Mouse (Mus musculus) hindbrain, embryonic 12.5 days (tissue): ENCODE data around the gene Rarg. TPM values are rescaled to one million over a fixed set of nuclear protein-coding genes. Genes with fewer than 3 reads are reported as not detected.

ENCODE experiments used
- ATAC-seq: fragments of 200-750 bp; cut with Nextera tagmentation; 2 replicates; pipeline ENCODE4 v1.8.0; 2017; ENCODE audit warnings: moderate TSS enrichment; ENCODE audit not compliant: low FRiP score
- H3K27ac ChIP-seq: fragments of 300-500 bp; sonication (generic); 2 replicates; pipeline ENCODE4 v1.5.1; 2016; ENCODE audit warnings: mild to moderate bottlenecking
- H3K27me3 ChIP-seq: fragments of 300-500 bp; sonication (generic); 2 replicates; pipeline ENCODE4 v1.6.1; 2016; ENCODE audit warnings: mild to moderate bottlenecking
- H3K36me3 ChIP-seq: fragments of 300-500 bp; sonication (generic); 2 replicates; pipeline ENCODE4 v1.6.1; 2016; ENCODE audit warnings: mild to moderate bottlenecking
- H3K4me1 ChIP-seq: fragments of 300-500 bp; sonication (generic); 2 replicates; pipeline ENCODE4 v1.6.1; 2016
- H3K4me2 ChIP-seq: fragments of 300-500 bp; sonication (generic); replicated peaks from 2 replicates; pipeline ENCODE4 v1.6.1; 2016; ENCODE audit warnings: mild to moderate bottlenecking
- H3K4me3 ChIP-seq: fragments of 300-500 bp; sonication (generic); 2 replicates; pipeline ENCODE4 v1.5.1; 2016; ENCODE audit warnings: mild to moderate bottlenecking
- H3K9ac ChIP-seq: fragments of 300-500 bp; sonication (generic); 2 replicates; pipeline ENCODE4 v1.6.1; 2016; ENCODE audit warnings: mild to moderate bottlenecking, moderate library complexity
- H3K9me3 ChIP-seq: fragments of 300-500 bp; sonication (generic); replicated peaks from 2 replicates; pipeline ENCODE4 v1.6.1; 2016; ENCODE audit warnings: mild to moderate bottlenecking
- WGBS: fragments of 180-500 bp; shearing (Covaris S2); methylation state at CpG from one replicate; pipeline ENCODE4 v1.1.7; 2016; 5-methylcytosine and 5-hydroxymethylcytosine counted together
- polyA plus RNA-seq: library from polyadenylated mRNA; unstranded; fragments of >200 nt; fragmentation: Nextera tagmentation; extraction: Ambion mirVana; gene quantifications from 2 replicates; pipeline ENCODE4 v1.2.1, GENCODE M21; 2016

Gene Rarg
- polyA plus RNA-seq, 1 experiment from 2014 or later, result 42.2 TPM

DNA sequence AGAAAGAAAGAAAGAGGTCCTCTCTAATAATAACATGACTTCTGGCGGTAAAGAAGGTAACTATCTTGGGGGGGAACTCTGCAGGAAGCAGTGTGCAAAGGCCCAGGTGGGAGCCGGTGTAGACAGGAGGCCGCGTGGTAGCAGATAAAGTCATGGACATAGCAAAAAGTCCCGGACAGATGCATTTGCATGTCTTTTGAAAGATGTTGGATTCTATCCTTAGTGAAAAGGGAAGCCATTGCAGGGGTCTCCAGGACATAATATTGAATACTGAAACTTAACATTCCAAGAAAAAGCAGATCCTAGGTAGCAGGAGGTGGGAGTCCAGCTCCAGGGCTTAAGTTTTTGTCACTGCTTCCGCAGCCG lies 21.4 kb upstream of the Rarg start:
- H3K36me3 ChIP-seq, result peaks cover 23% of the 10 kb centered on the region
- H3K4me2 ChIP-seq, result peak overlapping the region; percentile 89
- peak; percentile 11; the same call in 1 of the 2 replicates for ATAC-seq
- peaks cover 14% of the 10 kb centered on the region for H3K4me1 ChIP-seq
- WGBS, result 32% methylated on average over 7 of the region's 7 CpGs
- H3K9ac ChIP-seq, result peak overlapping the region; percentile 63
- H3K27me3 ChIP-seq, result no peaks in the 10 kb centered on the region
- H3K4me3 ChIP-seq, result peak overlapping the region; percentile 65
- H3K9me3 ChIP-seq, result no peaks in the 10 kb centered on the region
- H3K27ac ChIP-seq, result peak overlapping the region; percentile 80

DNA sequence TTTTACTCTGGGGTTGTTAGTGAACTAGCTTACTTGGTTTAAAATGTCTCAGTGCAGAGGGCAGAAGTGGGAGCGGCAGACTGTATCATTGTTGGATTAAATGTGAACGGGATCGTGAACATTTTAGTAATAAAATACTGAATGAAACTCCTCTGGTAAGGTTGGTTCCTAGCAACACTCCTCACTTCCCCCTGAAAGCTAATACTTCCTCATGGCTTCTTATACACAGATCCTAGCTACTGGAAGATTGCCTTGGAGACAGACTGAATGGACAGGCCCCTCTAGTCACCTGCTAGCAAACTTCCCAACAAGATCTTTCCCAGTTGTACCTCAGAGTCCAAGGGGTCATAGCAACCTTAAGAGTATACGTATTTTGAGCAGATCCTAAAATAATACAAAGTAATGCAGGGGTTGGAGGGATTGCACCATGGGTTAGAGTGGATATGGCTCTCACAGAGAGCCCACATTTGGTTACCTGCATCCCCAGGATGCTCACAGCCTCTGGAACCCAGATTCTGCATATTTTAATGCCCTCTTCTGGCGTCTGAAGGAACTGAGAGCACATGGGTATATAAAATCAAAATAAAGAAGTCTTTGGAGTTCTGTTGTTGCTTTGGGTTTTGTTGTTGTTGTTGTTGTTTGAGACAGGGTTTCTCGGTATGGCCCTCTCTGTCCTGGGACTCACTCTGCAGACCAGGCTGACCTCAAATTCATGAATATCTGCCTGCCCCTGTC lies 16.8 kb upstream of the Rarg start:
- Histone ChIP-seq H3K27ac (no peak overlapping the region), H3K9me3 (no peaks in the 10 kb centered on the region), H3K4me3 (no peak overlapping the region), H3K36me3 (no peaks in the 10 kb centered on the region), H3K4me1 (peaks cover 12% of the 10 kb centered on the region), H3K27me3 (peaks cover 21% of the 10 kb centered on the region), H3K9ac (no peak overlapping the region), H3K4me2 (no peak overlapping the region)
- WGBS, result 72% methylated on average over 6 of the region's 6 CpGs
- ATAC-seq, result no peak

DNA sequence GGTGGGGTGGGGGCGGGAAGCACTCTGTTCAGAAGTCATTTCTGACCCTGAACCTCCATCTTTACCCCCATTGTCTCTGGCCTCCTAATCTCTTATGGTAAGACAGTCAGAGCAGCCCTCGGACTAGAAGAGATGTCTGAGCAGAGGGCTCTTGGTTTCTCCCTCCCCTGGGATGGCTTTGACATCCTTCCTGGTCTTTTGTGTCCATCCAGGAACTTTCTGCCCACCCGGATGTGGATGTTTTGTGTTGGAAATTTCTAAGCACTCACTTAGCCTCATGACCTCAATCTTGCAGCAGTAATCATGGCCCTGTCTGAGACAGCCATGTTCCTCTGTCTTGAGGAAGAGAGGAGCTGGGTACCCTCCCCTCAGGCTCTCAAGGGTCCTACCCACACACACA lies 14.1 kb upstream of the Rarg start:
- Histone ChIP-seq H3K9me3 (no peaks in the 10 kb centered on the region), H3K36me3 (no peaks in the 10 kb centered on the region), H3K4me1 (peaks cover 8% of the 10 kb centered on the region), H3K27ac (no peak overlapping the region), H3K4me3 (no peak overlapping the region), H3K27me3 (peaks cover 21% of the 10 kb centered on the region), H3K4me2 (no peak overlapping the region), H3K9ac (no peak overlapping the region)
- ATAC-seq, result no peak
- WGBS, result 22% methylated on average over 3 of the region's 3 CpGs

DNA sequence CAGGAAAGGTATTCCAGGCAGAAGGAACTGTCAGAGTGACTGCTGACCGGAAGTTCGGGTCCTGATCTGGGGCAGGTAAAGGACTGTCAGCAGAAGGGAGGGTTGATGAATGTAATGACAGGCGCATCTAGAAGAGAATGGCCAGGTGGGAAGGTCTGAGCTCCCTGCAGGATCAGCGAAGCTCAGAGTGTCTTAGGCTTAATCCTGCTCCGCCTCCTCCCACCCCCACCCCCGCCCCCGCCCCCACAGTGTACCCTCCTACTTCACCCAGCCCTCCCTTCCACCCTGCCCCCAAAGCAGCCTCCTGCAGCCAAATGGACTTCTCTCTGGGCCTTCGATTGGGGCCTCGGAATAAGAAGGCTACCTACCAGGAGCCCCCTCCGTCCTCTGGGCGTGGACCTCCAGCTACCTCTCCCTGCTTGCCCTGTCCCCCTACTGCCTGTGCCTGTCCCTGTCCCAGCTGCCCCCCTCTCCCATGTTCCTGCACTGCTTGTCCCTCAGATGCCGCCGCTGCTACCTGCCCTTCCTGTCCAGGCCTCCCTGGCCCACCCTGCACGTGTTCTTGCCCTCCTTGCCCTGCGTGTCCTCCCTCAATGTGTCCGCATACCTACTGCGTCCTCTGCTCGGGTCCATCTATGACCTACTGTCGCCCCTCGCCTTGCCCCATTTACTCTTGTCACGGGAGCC lies 13.1 kb upstream of the Rarg start, which contains the start of gene Gm9918:
Gene Gm9918, plus strand, starts transcription at position 290 of the 687 bp plus-strand sequence.
- 10% methylated on average over 19 of the region's 21 CpGs for WGBS
- Histone ChIP-seq H3K27ac (no peak within 1 kb of the TSS), H3K4me1 (peaks cover 8% of the 10 kb centered on the region), H3K4me2 (peak within 1 kb of the TSS; percentile 43), H3K9me3 (no peaks in the 10 kb centered on the region), H3K27me3 (peaks cover 21% of the 10 kb centered on the region), H3K4me3 (peak within 1 kb of the TSS; percentile 21), H3K9ac (no peak within 1 kb of the TSS), H3K36me3 (no peaks in the 10 kb centered on the region)
- no peak for ATAC-seq

DNA sequence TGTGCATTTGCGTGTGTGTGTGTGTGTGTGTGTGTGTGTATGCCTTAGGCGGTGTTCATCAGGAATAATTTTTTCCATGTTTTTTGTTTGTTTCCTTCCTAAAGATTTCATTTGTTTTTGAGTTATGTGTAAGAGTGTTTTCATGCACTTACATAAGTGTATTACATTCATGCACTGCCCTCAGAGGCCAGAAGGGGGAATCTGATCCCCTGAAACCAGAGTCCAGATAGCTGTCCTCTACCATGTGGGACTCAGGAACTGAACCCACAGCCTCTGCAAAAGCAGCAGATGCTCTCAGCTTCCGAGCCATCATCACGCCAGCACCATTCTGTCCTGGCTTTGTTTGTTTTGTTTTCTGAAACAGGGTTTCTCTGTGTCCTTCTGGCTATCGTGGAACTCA lies 8.2 kb upstream of the Rarg start:
- Histone ChIP-seq H3K27me3 (peaks cover 28% of the 10 kb centered on the region), H3K9me3 (no peaks in the 10 kb centered on the region), H3K9ac (no peak overlapping the region), H3K36me3 (no peaks in the 10 kb centered on the region), H3K4me3 (no peak overlapping the region), H3K4me2 (no peak overlapping the region), H3K4me1 (peaks cover 4% of the 10 kb centered on the region), H3K27ac (no peak overlapping the region)
- no peak for ATAC-seq
- 93% methylated on average over 5 of the region's 5 CpGs for WGBS

DNA sequence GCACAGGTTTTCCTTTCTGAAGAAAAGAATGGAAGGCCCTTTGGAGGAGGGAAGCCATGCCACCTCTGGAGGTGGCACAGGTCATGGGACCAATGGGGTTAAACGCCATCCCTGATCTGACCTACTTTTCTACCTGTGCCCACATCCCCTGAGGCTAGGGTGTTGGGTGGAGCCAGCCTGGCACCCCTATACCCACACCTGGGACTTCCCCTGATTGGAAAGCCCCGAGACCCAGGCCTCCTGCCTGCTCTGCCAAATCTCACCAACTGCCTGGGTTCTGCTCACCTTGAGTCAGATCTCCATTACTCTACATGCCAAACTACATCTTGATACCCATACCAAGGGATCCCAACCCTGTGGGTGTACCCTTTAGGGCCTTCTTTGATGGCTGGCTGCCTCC lies 5.7 kb upstream of the Rarg start:
- H3K36me3 ChIP-seq, result no peaks in the 10 kb centered on the region
- H3K27me3 ChIP-seq, result peaks cover 38% of the 10 kb centered on the region
- H3K9ac ChIP-seq, result no peak overlapping the region
- no peak overlapping the region for H3K4me3 ChIP-seq
- no peak for ATAC-seq
- no peak overlapping the region for H3K4me2 ChIP-seq
- H3K4me1 ChIP-seq, result peaks cover 10% of the 10 kb centered on the region
- no peaks in the 10 kb centered on the region for H3K9me3 ChIP-seq
- 89% methylated on average over 2 of the region's 2 CpGs for WGBS
- H3K27ac ChIP-seq, result no peak overlapping the region

DNA sequence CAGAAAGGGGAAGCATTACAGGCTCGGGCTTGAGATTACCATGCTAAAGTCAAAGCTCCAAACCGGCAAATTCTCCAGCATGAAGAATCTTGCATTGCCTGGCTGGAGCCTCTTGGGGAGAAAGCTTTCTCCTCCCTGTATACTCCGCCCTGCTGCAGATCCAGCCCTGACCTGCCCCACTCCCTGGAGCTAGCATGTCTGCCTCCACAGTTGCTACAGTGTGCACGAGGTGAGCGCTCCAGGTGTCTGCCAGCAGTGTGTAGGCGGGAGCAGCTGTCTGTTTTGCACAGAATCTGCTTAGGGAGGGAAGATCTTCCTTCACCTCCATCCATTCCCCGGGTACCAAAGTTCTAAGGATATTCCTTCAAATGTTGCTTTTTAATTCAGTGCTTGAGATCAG lies 5.3 kb upstream of the Rarg start:
- H3K9me3 ChIP-seq, result no peaks in the 10 kb centered on the region
- no peak overlapping the region for H3K27ac ChIP-seq
- no peak overlapping the region for H3K4me3 ChIP-seq
- no peak overlapping the region for H3K9ac ChIP-seq
- H3K27me3 ChIP-seq, result peaks cover 43% of the 10 kb centered on the region
- ATAC-seq, result no peak
- 52% methylated on average over 7 of the region's 7 CpGs for WGBS
- no peak overlapping the region for H3K4me2 ChIP-seq
- H3K36me3 ChIP-seq, result no peaks in the 10 kb centered on the region
- peaks cover 15% of the 10 kb centered on the region for H3K4me1 ChIP-seq

DNA sequence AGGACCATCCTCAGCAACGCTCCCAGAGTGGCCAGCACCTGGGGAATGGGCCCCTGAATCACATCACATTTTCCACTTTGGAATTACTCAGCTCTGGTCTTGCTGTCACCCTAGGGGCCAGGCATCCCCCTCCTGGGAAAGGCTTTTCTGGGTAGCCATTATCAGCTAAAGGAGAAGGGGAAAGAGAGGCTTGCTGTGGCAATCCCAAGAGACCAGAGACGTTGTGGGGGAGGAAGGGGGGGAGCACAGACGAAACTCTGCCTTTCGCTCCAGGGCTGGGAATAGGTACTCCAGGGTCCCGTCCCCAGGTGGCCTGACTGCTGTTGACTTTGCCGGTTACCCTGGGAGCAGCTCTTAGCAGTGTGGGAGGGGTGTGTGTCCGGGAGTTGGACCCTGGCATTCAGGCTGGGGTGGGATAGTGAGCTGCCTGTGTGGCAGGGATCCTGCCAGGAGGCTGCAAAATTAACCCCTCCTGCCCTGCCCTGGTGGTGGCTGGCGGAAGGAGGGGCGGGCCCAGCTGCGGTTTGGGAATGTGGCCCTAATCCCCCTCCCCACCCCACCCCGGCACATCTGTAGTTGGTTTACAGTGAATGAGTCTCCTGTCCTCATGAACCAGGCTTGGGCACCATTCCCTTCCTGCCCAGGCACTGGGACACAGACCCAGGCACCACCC lies 1.4 kb upstream of the Rarg start:
- Histone ChIP-seq H3K27me3 (peaks cover 76% of the 10 kb centered on the region), H3K9me3 (no peaks in the 10 kb centered on the region), H3K36me3 (no peaks in the 10 kb centered on the region), H3K4me1 (peaks cover 29% of the 10 kb centered on the region), H3K4me3 (no peak overlapping the region), H3K4me2 (peak overlapping the region; percentile 91; the same call in 1 of the 2 replicates), H3K27ac (peak overlapping the region; percentile 83; the same call in 1 of the 2 replicates), H3K9ac (no peak overlapping the region)
- 11% methylated on average over 11 of the region's 11 CpGs for WGBS
- ATAC-seq, result no peak

DNA sequence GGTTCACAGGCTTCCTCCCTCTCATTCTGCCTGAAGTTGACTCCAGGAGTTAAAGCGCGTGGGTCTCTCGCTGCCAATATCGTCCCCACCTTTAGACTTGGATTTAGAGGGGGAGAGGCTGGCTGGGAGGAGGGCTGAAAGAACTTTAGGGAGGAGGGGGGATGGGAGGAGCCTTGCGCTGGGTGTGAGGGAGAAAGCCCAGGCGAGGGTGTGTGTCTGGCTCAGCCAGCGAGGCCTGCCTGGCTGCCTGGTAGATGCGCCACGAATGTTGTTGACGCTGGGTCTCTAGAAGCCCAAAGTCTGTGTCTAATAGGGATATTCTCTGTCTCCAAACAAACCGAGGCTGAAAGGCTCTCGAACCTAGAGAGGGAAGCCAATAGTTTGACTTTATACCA lies 756 bp upstream of the Rarg start:
- Histone ChIP-seq H3K9ac (no peak overlapping the region), H3K4me3 (peak overlapping the region; percentile 56), H3K4me1 (peaks cover 29% of the 10 kb centered on the region), H3K9me3 (no peaks in the 10 kb centered on the region), H3K27ac (peak overlapping the region; percentile 83), H3K36me3 (no peaks in the 10 kb centered on the region), H3K4me2 (peak overlapping the region; percentile 91), H3K27me3 (peaks cover 71% of the 10 kb centered on the region)
- no peak for ATAC-seq
- WGBS, result 5% methylated on average over 12 of the region's 12 CpGs

DNA sequence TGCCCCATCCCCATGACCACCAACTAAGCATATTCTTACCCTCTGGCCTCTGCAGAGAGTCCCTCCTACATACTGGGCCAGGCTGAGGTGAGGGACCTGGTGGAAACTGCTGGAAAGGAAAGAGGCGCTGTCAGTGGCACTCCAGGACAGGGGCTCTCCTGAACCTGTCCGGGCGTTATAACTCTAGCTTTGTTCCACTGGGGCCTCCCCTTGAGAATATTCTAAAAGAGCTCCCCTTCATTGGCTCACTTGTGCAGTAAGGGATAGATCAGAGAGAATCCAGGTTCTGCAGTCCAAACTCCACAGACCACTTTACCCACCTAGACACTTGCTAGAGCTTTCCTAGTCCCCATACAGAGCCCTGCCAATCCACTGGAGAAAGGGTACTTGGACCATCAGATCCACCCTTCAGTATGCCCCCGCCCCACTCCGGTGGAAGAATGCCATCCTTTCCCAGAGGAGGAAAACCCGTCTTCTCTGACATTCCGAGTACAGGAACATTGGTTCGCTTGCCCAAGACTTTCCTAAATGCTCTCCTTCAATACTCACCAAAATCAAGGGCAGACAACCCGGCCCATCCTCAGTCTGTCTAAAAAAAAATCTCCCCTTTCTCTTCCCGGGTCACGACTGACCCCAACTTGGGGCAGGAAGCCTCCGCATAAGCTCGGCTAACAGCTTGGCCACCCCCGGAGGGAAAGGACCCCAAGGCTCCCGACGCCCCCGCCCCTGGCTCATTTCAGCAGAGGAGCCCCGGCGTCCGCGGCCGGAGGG lies 701 bp downstream of the Rarg start:
- H3K27me3 ChIP-seq, result peaks cover 76% of the 10 kb centered on the region
- WGBS, result 6% methylated on average over 22 of the region's 22 CpGs
- peak overlapping the region; percentile 75 for H3K9ac ChIP-seq
- no peak for ATAC-seq
- no peaks in the 10 kb centered on the region for H3K36me3 ChIP-seq
- H3K4me3 ChIP-seq, result peak overlapping the region; percentile 56
- peak overlapping the region; percentile 83 for H3K27ac ChIP-seq
- peak overlapping the region; percentile 91 for H3K4me2 ChIP-seq
- H3K4me1 ChIP-seq, result peaks cover 29% of the 10 kb centered on the region
- no peaks in the 10 kb centered on the region for H3K9me3 ChIP-seq

DNA sequence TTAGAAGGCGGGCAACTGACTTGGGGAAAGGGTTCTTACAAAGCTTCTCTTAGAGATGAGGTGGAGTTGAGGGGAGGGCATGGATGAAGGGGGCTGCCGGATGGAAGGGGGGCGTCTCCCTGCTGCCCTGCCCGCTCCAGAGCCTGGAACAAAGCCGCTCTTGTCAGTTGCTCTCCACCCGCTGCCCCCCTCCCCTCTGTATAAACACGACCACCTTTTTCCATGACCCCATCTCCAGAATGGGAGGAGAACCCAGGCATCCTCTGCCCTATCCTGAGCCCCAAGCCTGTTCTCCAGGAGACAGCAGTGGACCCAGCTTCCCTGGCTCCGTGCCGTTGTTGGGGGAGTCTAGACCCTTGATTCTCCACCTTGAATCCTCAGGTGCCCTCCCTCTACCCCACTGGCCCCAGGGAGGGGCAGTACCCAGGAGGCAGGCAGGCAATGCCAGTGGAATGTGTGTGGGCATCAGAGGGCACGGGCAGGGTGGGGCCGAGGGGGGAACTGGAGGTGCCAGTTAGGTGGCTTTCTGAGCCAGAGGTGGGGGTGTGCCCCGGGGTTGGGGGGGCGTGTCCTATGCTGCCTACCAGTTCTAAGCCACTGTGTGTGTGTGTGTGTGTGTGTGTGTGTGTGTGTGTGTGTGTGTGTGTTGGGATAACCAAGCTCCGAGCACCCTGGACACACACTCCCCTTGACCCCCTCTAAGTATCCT lies 1.6 kb downstream of the Rarg start:
- Histone ChIP-seq H3K27me3 (peaks cover 83% of the 10 kb centered on the region), H3K27ac (peak overlapping the region; percentile 83; the same call in 1 of the 2 replicates), H3K4me1 (peaks cover 29% of the 10 kb centered on the region), H3K9ac (peak overlapping the region; percentile 75), H3K36me3 (no peaks in the 10 kb centered on the region), H3K4me3 (peak overlapping the region; percentile 56), H3K9me3 (no peaks in the 10 kb centered on the region), H3K4me2 (peak overlapping the region; percentile 91)
- ATAC-seq, result no peak
- 36% methylated on average over 13 of the region's 14 CpGs for WGBS
